Mouse (Mus musculus): ENCODE measurements around the gene Gprc5c.
"Not testable (repeated sequence)": the region's sequence is repeated elsewhere in the genome, so short reads cannot be mapped to it uniquely, and the experiment has no call there.

Gene Gprc5c

DNA sequence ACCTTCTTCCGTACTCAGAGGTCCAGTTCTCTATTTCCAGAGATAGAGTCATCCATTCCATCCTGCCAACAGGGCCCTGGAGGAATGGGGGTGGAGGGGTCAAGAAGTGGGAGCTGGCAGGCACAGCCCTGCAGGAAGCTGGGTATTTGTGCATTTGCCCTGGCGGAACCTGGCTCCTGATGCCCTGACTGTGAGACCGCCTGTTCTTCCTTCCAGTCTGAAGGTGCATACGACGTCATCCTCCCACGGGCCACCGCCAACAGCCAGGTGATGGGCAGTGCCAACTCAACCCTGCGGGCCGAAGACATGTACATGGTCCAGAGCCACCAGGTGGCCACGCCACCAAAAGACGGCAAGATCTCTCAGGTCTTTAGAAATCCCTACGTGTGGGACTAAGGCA is 17.3 kb downstream of the Gprc5c start:
- DNase-seq (ENCODE audit: low spot score), result no peak

DNA sequence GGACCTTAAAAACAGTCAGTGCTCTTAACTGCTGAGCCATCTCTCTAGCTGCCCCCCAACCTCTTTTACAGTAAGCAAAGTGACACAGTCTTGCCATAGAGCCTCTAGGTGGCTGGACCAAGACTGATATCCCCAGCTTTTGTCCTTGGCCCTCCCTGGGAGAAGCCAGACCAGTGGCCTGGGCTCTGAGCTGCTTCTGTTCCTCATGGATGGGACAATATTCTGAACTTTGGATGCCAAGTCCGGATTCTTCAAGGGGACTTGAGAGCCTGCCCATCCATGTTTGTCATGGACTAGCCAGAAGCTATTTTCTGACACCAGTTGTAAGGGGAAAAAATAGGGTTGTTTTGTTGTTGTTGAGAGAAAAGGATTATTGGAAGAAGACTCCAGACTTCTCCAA is 18.8 kb downstream of the Gprc5c start:
- no peak for DNase-seq (ENCODE audit: low spot score)

DNA sequence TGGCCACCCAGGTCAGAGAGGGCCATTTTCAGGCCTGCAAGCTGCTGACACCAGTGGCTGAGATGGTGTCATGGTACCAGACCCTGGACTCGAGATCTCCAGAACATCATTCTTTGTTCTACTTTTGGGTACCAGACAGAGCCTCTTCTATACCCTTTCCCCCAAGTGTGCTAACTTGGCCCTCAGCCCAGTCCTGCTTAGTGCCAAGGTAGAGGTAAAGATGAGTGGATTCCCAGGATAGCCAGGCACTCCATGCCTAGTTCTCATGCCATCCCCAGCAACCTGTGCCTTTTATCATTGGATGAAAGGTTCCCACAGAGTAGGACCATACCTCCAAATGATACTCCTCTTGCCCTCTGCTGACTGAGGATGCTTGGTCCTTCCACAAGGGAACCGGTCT is 20.6 kb downstream of the Gprc5c start:
- no peak for DNase-seq (ENCODE audit: low spot score)

DNA sequence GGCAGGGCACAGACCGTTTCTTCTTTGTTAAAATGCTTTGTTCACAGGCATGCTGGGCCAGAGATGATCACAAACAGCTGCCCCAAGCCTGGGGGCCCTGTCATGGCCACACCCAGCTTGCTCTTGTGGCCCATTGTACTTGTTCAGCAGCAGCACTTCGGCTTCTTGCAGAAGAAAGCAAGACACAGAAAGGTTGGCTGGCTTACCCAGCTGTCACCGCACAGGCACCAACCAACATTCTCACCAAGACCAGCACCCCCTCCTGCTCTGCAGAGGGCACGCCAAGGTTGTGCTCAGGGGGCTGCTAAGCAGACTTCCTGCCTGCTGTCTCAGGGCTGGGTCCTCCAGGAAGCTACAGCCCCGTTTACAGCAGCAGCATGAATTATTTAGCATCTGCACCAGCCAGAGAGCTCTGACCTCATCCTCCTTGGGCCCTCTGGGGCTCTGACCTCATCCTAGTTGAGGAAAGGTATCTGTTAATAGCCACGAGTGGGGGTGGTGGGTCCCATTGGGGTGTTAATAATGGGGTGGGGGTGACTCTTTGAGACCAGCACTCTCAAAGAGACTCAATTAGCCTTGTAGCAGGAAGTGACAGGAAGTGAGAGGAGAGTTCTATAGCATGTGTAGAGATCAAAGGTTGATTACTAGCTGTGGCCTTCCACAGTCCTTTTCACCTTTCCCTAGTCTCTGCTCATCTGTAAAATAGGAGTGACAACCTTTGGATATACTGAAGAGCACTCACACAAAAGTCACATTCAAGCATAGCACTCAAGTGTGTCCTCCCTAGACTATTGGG is 22.3 kb downstream of the Gprc5c start:
- no peak for DNase-seq (ENCODE audit: low spot score)

DNA sequence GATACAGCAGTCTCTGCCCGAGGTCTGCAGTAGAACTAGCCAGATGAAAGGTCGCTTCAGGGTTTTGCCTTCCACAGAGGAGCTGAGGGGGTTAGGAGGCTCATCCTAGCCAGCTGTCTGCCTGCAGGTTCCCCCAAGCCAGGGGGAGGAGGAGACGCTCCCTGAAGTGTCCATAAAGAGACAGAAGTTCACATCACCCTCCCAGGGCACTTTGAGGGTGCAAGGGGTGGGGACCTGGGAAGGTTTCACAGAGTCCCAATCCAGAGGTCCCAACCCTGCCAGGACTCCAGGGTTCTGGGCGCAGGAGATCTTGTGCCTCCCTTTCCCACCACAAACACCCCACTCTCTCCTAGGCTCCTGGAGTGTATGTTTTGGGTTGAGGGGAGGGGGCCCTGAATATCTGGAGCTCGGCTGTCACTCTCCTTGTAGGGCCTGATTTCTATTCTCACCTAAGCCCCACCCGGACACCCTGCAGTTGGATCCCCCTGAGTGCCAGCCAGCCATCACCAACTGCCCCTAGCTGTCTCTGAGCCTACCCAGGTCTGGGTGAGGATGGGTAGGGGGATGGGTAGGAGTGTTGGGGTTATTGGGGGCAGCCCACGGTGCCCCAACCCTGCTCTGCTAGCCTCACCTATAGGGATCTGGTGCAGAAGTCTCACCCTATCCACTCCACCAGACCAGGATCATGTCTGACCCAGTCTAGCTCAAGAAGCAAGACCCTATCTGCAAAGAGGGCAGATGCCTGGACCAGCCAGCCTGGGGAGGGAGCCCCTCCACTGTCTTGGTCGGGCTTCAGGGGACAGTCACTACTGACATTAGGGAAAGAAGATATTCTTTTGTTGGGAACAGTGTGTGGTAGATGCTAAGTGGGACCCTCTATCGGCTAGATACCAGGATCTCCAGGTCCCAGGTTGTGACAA is 23.5 kb downstream of the Gprc5c start:
- DNase-seq (ENCODE audit: low spot score), result no peak

DNA sequence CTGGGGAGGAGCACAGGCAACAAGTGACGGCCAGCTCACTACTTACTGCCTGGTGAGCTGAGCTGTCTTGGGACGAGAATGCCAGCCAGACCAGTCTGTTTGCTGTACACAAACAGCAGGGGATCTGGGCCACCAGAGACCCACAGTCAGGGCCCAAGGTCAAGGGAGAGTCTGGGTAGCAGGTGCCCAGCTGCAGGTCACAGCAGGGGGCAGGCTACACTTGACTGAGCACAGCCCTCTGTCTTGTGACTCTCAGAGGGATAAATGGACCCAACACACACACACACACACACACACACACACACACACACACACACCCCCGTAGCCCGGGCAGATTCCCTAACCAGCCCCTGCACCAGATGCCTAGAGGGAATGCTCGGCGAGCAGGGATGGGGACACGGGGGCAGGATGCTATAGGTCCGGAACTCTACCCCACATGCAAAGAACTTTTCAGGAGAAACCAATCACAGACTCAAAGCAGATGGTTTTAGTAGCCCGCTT is 24.4 kb downstream of the Gprc5c start:
- no peak for DNase-seq (ENCODE audit: low spot score)

DNA sequence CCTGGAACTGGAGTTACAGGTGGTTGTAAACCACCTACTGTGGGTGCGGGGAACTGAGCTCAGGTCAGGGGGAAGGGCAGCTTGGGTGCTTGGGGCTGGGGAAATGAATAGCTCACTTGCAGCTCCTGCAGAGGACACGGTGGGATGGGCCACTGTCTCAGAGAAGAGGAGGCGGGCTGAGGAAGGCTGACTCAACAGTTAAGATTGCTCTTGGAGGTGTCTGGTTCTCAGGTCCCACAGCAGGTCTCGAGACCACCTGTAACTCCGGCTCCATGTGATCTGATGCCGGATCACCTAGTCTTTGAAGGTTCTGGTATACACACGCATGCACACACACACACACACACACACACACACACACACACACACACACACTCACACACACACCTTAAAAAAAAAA is 25.2 kb downstream of the Gprc5c start:
- no peak for DNase-seq (ENCODE audit: low spot score)

DNA sequence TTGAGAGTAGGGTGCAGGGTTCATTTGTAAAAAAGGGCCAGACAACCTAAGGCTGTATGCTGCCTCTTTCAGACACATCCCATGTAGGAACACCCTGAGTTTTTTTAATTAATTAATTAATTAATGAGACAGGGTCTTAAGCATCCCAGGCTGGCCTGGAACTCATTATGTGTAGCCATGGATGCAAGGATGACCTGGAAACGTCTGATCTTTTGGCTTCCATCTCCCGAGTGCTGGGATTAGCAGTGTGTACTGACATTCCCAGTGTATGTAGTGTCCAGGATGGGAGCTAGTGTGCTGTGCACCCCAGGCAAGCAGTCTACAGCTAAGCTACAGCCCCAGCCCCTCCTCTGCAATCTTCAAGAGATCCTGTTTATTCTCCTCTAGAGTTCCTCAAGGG is 25.7 kb downstream of the Gprc5c start:
- DNase-seq (ENCODE audit: low spot score), result no peak

DNA sequence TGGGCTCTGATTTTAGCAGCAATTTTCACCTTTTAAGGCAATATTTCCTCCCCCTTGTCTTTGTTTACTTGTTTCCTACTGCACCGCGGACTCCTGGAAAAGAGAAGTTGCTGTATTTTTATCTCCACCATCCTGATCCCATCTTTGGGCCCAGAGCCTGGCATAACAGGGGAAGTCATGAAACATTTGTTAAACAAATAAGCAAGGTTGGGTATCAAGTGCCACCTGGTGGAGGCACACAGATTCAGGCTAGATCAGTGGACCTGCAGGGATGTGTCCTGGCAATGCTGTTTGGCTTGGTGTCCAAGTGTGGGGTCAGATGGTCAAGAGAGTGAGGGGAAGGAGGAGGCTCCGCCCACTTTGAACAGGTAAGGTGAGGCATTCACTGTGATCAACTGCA is 26.2 kb downstream of the Gprc5c start:
- no peak for DNase-seq (ENCODE audit: low spot score)

DNA sequence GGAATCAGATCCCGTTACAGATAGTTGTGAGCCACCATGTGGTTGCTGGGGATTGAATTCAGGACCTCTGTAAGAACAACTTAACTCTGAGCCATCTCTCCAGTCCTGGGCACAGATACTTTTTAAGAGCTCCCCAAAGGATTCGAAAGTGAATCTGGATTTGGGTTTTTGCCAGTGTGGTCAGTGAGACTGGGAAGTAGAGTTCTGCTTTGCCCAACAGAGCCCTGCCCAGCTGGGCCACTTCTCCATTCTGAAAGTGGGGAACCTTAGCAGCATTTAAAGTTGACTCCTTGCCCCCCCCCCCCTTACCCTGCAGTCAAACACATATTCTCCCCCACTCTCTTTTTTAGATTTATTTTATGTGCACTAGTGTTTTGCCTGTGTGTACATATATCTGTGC is 28.7 kb downstream of the Gprc5c start:
- no peak for DNase-seq (ENCODE audit: low spot score)

DNA sequence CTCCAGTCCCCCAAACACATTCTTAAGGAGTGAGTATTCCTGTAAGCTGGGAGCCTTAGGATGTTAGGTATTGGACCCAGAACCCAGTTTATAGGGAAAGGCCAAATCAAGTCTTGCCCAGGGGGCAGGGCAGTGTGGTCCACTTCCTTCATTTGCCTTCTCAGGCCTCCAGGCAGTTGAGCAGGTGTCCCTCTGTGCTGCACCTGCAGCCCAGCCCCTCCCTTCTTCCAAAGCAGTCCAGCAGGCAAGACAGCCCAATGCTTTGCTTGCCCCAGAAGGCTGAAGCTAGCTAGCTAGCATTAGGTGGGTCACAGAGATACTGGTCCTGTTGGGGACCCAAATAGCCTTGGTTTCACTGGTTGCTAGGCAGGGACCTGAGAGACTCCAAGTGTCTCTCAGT is 29.2 kb downstream of the Gprc5c start:
- DNase-seq (ENCODE audit: low spot score), result no peak

DNA sequence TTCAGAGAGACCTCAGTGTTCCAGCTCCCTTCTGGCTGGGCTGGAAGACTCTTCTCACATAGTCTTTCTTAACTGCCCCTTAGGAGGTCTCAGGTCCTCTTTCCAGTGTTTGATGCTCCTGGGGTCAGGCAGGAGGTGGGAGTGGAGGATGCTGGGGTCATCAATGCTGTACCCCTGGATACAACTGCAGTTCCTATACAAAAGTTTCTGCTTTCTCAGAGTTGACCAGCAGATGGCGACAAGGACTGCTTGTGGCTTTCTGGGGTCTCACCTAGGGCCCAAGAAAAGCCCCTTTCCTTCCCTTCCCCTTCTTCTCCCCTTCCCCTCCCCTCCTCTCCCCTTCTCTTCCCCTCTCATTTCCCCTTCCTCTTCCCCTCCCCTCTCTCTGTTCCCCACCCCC is 29.6 kb downstream of the Gprc5c start:
- no peak for DNase-seq (ENCODE audit: low spot score)

DNA sequence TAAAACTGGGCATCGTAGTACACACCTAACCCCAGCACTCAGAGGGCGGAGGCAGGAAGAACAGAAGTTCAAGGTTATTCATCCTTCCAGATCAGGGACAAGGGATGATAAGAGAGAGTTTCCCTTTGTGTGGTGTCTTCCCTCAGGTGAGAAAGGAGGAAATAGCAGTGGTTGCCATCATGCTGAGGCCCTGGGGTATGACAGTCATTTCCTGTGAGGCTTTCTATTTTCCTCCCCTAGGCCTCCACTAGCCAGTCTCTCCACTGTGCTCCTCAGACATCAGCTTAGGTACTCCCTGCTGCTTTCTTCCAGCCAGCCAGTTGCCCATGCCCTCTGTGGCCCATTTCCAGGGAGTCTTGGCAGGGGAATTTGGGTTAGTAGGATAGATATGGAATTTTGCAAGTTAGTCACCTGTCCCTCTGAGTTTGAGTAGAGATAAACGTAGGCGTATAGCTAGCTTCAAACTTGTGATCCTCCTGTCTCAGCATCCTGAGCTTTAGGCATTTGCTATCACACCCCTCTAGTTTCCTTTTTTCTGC is 32.4 kb downstream of the Gprc5c start:
- no peak for DNase-seq (ENCODE audit: low spot score)

DNA sequence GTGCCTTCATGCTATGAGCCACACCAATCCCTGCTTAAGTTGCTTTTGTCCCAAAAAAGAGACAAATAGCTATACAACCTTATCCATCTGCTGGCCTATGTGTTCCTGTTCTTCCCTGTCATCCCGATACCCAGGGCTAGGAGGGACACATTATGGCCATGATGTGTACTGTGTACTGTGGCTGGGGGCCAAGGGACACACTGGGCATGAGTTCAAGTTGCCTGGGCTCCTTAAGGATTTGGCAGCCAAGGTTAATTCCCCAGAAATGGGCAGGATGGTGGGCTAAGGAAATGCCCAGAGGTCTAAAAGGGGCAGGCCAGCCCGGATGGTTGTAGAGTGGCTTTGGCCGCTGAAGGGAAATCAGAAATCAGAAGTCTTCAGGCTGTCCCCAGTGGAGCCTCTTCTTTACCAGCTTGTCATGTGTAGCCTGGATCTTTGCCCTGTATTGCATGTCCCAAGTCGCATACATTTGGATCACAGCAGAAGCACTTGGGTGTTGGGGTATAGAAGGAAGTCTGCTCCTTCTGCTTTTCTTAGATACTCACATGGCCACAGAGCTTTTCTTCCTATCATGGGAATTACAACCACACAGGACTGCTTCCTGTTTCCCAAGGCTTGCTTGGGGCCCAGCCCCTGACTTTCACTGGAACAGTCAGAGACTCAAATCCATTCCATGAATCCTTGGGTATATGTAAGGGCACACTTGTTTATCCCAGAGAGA is 33.6 kb downstream of the Gprc5c start:
- no peak for DNase-seq (ENCODE audit: low spot score)

DNA sequence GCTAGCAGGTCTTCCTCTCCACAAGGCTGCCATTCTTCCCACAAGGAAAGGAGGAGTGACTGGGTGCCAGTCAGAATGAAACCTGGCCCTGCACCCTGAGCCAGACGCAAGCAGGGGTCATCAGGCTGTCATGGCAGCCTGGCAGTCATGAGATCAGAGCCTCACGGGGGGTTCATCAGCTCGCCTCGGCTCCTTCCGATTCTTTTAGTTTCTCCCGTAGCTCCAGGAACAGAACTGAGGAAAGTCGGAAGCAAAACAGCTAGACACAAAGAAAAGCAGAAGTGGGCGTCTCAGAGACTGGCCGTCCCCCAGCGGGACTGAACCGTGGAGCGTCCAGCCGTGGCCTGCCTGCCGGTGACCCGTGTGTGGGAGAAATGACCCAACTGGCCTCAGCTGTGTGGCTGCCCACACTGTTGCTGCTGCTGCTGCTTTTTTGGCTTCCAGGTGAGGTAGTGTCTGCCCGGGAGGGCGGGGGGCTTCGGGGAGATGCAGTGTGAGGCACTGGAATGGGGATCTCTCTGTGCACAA is 39.1 kb downstream of the Gprc5c start, which contains the start of gene Cd300a:
Gene Cd300a, plus strand, starts transcription at position 51 of the 528 bp plus-strand sequence.
- no peak for DNase-seq (ENCODE audit: low spot score)

DNA sequence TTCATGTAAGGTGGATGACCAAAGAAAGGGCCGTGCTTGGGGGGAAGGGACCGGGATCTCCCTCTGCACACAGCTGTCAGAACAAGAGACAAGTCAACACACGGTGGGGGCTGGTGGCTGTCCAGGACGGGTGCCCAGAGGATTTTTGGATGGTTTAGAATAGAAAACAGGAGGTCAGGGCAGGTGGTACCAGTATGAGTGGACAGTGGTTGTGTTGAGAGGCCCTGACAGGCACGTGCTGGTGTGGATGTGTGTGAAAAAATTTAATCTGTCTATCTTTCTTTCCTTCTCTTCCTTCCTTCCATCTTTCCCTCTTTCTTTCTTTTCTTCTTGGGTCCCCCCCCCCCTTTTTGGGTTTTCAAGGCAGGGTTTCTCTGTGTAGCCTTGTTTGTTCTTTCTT is 39.6 kb downstream of the Gprc5c start:
- DNase-seq (ENCODE audit: low spot score), result no peak

DNA sequence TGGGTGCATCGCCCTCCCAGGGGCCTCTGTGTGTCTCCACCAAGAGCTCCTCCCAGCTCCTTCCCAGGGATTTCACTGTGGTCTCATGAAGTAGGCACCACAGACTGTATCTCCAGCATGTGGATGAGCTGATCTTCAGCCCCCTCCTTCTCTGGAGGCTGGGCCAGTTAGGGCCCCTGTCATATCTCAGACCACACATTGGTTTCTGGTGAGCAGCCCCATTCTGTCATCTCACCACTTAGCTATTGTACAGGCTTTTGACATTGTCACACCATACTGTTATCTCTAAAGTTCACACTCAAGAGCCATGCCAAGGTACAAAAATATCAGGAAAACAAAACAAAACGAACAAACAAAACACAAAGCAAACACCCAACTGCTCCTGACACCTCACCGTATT is 45.1 kb downstream of the Gprc5c start:
- DNase-seq (ENCODE audit: low spot score), result no peak

DNA sequence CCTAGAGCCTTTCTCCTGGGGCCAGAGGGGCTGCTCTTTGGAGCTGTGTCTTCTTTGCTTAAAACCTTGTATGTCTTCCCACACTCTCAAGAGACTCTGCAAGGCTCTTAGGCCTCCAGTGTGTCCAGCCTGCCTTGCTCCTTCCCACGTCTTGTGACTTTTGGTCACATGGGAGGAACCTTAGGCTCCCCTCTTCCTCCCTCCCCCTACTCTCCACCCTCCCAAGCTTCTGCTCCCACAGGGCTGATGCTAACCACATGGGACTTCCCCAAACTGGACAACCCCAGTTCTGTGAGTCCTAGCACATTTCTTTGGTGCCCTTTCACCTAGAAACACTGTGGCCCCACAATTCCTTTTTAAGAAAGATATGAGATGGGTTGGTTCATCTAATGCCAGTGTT is 47.1 kb downstream of the Gprc5c start:
- DNase-seq (ENCODE audit: low spot score), result no peak

DNA sequence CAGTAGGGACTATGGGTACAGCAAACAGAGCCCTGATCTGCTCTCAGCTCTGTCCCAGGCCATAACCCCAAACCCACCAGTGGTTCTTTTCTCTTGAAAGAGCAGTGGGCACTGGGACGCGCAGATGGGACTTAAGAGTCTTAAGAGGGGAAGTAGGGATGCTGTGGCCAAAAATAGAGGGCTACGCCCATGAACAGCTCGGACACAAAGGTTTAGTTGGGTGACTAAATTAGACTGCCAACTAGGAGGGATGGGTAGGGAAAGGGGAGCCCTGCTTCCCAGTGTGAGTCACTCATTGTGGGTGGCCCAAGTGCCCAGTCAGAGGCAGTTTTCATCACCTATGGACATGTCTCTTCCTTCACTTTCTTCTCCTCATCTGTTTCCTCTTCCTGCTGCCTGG is 52.3 kb downstream of the Gprc5c start:
- no peak for DNase-seq (ENCODE audit: low spot score)

DNA sequence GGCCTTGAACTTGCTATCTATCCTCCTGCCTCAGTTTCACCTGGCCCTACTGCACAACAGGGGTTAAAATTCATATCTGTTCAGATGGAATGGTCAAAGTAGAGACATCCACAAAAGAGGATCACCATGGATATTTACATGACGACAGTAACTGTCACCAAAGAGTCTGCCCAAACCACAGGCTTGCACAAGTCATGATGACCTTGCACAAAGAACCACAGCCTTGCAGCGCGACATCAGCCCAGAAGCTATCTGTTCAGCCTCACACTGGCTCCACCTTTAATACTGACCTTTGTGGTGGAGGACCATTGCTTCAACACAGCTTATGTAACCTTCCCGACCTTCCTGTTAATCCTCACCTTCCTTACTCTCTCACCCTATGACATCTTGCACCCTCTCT is 56.6 kb downstream of the Gprc5c start:
- no peak for DNase-seq (ENCODE audit: low spot score)

DNA sequence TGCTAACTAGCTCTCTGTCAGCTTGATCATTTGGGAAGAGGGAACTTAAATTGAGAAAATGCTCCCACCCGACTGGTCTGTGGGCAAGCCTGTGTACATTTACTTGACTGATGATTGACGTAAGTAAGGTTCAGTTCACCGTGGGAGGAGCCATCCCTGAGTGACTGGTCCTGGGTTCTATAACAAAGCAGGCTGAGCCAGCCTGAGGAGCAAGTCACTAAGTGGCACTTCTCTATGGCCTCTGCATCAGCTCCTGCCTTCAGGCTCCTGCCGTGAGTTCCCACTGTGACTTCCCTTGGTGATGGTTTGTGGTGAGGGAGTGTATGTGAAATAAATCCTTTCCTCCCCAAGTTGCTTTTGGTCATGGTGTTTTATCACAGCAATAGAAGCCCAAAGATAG is 57.1 kb downstream of the Gprc5c start:
- DNase-seq (ENCODE audit: low spot score), result no peak

DNA sequence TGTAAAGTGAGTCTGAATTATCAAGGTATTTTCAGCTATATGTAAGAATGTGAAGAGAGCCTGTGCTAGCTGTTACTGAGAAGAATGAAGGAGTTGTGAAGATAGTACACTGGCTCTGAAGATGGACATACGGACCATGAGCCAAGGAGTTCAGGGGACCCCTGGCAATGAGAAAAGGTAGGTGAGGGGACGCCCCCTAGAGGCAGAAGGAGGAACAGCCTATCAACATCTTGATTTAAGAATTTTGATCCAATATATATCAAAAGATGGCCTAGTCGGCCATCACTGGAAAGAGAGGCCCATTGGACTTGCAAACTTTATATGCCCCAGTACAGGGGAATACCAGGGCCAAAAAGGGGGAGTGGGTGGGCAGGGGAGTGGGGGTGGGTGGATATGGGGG is 58.6 kb downstream of the Gprc5c start:
- not testable (repeated sequence) for DNase-seq (ENCODE audit: low spot score)
